Mouse (Mus musculus): Measurements from ENCODE around the gene Serpinb1c.
"Not testable (repeated sequence)": the region's sequence is repeated elsewhere in the genome, so short reads cannot be mapped to it uniquely, and the experiment has no call there.

Serpinb1c gene

GRCm38 (mm10) chr13:32898111-32898510, at the start of gene Serpinb1c:
Gene Serpinb1c (minus strand): TSS chr13:32898211.
- no peak for DNase-seq (ENCODE audit: low spot score)

DNA sequence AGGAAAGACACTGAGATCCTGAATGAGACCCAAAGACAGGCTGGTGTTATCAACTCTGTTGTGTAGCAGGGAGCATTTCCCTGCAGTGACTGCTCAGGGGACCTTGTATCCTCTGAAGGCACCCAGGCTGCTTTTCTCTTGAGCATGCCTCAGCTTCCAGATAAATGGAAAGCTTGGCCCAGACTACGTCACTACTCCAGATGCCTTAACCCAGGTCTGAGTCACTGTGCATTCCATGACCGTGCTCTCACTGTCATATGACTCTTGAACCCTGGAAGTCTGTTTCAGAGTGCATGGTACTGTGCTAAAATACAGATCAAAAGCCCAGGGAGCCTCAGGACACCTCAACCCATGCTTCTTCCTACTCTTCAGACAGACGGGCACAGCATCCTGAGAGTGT, 41.2 kb upstream of the Serpinb1c start:
- not testable (repeated sequence) for DNase-seq (ENCODE audit: low spot score)

GRCm38 (mm10) chr13:32938275-32938674, 40.3 kb upstream of the Serpinb1c start:
- not testable (repeated sequence) for DNase-seq (ENCODE audit: low spot score)

DNA sequence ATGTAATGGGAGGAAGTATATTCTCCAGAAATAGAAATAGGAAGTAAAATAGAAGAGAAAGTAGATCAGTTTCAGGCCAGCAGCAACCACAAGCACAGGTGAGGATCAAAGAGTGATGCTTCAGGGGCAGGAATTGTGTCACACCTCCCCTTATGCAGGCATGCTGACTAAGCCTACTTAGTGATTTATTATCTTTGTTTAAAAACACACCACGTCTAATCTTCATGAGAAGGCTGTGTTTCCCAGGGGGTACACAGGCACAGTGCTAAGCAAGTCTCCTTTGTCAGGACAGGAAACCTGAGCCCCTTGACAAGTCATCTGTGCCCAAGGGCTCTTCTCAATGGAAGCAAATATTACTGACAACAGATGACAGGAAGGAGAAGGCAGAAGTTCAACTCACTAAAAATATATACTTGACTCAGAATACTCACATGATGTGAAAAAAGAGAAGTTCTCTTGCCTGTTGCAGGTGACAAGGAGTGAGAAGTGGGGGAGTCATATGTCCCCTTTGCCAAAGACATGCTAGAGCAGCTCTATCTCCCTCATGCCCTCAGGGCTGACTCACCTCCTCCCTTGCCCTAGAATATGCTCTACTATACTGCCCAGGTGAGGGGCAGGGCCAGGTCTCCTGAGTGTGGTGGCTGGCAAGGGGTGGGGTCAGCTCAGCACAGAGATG, 36.8 kb upstream of the Serpinb1c start:
- no peak for DNase-seq (ENCODE audit: low spot score)

GRCm38 (mm10) chr13:32929107-32929750, 31.2 kb upstream of the Serpinb1c start:
- DNase-seq (ENCODE audit: low spot score): no peak

- DNase-seq (ENCODE audit: low spot score): no peak
Measured at GRCm38 (mm10) chr13:32927241-32927640, 29.2 kb upstream of the Serpinb1c start.

DNA sequence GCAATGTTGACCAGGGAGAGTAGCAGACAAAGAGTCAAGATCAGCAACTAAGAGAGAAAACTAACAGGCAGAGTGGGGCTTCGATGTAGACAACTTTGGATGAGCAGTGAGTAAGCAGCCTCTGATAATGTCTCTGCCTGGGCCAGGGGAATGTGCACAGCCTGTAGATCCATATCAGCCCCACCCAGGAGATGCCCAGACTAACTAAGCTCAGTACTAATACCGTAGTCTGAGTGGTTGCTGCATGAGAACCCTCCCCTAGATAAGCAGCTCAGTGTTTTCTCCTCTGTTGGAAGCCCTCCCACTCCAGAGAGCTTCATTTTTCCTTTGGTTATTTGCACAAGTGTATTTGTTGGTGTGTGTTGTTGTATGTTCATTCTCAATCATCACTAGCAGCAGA, 28.6 kb upstream of the Serpinb1c start:
- DNase-seq (ENCODE audit: low spot score): no peak

DNA sequence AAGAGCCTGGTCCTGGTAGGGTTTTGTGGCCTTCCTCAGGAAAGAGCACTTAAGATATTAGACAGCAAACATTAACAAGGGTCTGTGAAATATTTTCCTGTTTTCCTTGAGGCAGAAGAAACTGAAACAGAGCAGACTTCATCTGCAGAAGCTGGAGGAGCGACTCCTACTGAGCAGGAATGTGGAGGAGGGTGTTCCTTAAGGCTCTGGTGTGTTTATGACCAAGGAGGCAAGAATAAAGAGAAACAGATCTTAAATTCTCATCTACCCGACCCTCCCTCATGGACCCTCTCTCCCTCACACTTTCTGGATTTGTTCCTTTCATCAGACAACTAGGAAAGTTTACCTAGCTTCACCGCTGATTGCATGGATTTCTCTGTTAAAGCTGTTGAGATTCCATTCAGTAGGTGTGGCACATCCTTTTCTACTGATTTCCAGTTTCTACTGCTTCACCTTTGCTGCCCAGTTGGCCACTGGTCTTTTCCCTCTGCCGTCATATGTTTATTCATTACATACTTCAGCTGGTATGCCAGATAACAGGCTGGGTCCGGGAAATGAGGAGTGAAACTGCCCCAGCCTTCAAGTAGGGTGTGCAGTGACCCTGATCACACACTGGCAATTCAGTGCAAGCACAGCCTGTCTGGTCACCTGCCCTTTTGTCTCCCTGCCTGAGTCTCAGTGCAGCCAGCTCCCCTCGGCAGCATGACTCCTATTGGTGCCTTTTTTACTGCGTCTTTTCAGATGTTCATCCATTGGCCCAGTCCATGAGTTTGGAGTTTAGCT, 26.8 kb upstream of the Serpinb1c start:
- no peak for DNase-seq (ENCODE audit: low spot score)

DNA sequence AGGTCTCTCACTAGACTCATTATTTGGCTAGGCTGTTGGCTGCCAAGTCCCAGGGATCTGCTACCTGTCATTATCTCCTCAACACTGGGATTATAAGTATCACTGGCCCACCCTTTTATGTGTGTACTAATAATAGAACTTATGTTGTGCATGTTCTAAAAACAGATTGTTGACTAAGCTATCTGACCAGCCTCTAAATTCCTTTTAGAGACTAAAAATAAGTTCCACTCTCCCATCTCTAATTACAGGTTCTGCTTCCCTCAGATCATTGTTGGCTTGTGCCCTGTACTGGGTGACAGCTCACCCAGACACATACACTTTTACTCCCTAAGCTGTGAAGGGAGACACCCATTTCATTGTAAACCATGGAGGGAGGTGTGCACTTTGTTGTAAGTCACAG, 24.6 kb upstream of the Serpinb1c start:
- no peak for DNase-seq (ENCODE audit: low spot score)

DNA sequence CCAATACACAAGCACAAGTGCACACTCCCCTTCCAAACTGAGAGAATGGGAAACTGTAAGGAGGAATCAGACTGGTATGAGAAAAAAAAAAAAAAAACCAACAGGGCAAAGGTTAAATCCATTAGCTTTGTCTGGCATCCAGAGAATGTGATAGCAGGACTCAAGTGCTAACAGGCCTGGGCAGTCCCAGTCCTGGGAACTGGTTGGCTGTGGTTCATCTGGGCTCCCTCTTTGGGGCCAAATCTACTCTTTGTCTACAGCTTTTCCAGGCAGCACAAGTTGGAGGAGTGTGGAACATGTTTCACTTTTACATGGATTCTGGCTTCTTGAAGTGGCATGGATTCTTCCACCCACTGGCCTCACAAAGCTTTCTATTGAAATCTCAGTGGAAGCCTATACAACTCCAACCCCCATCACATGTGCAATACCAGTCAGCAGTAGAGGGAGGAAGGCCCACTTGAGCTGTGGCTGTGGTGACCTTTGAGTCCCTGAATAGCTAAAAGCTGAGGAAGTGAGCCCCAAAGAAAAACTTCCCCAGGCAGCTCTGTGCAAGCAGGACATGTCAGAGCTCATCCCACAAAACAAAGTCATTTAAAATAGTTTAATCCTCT, 14.9 kb upstream of the Serpinb1c start:
- DNase-seq (ENCODE audit: low spot score): no peak

DNA sequence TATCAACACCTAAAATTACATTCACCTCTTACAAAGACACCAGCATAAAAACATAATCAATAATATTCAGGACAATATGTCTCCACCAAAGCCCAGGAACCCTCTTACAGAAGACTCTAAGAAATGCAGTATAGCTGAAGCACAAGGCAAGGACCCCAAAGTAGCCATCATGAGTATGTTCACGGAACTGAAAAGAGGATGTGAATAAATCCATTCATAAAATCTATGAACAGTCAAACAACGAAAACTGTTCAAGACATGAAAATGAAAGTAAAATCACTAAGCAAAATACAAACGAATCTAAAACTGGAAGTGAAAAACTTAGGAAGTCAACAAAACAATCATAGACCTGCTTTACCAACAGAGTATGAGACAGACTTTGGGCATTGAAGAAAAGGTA, 10.2 kb upstream of the Serpinb1c start:
- no peak for DNase-seq (ENCODE audit: low spot score)

DNA sequence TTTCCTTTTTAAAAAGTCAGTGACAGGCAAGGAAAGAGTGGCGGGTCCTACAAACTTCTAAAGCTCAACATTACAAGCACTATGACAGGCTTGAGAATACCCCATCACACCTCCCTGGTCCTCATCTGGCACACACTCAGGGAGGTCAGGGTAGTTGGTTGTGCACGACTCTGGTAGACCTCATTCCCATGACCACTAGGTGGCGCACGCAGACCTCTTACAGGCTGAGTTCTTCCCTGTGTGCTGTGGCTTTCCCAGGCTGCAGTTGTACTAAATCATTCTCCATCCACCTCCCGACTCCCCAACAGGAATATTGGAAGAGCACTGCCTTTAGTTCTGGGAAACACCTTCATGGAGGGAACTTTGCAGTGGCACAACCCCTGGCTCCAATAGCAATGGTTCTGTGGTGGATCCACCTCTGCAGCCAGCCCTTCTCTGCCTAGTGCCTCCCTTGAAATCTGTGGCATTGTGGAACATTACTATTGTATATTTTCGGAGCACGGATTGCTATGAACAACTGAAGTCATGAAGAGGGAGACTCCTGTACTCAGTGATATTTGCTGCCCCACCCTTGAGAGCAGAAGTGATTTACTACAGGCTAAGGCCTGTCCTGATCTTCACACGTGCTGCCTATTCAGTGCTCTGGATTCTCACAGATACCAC, 5.3 kb upstream of the Serpinb1c start:
- DNase-seq (ENCODE audit: low spot score): peak; percentile 97

DNA sequence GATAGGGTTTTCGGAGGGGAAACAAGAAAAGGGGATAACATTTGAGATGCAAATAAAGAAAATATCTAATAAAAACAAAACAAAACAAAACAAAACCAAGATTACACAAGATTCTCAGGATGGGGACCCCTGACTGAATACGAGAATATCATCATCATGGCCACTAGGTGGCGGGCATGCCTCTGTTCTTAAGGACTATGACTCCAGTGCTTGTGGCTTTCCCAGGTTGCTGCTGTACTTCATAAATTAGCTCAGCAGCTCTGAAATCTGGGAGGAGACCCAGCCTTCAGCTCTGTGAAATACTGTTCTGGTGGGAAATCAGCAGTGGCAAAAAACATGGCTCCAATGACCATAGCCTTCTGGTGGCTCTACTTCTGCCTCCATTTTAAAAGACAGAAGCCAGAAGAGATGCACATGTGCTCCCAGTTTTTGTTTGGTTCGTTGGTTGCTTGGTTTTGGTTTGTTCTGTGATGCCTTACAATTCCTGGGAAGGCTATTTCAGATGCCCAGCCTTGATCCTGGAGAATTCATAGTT, 4.5 kb upstream of the Serpinb1c start:
- peak; percentile 82 for DNase-seq (ENCODE audit: low spot score)

DNA sequence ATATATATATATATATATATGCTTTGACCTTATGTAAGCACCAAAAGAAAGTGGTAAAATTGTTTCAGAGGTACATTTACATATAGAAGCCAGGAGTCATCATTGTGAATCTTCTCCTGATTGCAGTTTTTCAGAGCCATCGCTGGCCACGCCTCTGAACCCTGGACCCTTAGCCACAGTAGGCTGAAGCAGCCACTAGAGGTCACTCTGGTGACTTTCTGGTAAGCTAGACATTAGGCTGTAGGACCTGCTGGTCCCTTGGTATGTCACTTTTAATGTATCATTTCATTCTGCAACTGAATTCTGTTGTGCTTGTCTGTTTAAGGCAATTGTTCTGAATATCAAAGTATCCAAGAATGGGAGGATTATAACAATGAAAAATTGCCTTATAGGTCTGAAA, 2.6 kb upstream of the Serpinb1c start:
- peak; percentile 62 for DNase-seq (ENCODE audit: low spot score)

DNA sequence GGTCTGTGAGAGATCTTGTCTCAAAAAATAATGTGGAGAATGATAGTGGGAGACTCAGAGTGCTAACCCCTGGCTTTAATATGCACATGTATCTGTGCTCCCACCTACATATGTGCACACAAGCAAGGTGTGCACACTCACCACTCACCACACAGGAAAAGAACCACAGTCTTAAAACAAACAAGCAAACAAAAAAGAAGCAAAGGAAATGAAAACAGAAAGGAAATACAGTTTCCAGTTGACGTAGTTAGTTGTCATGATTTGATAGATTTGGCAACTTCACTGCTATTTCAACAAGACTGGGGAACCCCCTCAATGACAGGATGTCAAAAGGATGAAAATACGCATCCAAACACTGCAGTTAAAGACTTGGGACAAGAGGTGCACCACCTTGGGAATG, 1.1 kb upstream of the Serpinb1c start:
- not testable (repeated sequence) for DNase-seq (ENCODE audit: low spot score)

DNA sequence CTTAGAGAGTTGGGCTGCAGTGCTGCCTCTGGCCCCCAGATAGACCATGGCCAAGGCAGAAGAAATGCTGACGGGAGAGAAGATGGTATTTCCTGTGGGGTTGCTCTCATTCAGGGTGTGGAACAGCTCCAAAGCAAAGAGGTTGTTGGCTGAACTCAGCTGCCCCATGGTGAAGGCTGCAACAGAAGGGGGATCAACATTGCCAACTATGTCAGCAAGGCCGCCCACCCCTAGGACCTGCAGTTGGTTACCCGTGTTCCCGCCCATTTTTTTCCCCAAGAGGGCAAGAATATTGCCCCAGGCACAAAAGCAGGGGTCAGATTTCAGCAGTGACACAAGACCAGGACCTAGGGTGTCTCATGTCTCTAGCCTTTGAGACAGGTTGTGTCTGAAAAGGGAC, 1.1 kb downstream of the Serpinb1c start:
- no peak for DNase-seq (ENCODE audit: low spot score)

DNA sequence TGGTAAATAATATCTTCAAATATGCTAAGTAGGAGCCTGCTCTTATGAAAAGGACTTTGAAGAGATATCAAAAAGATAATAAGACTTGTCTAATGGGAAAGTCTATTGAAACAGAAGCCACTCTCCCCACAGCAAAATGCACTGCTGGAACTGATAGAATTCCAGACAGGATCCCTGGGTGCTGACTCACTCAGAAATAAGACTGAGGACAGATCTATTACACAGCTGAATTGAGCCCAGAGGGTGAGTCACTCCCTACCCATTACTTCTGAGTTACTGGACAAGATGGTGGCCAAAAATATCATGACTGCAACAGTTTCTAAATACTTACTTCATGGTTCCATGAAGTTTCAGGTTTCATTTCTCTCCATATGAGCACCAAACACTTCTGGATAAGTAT, 13.3 kb downstream of the Serpinb1c start:
- no peak for DNase-seq (ENCODE audit: low spot score)

GRCm38 (mm10) chr13:32873862-32874261, 24.1 kb downstream of the Serpinb1c start:
- DNase-seq (ENCODE audit: low spot score): no peak

DNA sequence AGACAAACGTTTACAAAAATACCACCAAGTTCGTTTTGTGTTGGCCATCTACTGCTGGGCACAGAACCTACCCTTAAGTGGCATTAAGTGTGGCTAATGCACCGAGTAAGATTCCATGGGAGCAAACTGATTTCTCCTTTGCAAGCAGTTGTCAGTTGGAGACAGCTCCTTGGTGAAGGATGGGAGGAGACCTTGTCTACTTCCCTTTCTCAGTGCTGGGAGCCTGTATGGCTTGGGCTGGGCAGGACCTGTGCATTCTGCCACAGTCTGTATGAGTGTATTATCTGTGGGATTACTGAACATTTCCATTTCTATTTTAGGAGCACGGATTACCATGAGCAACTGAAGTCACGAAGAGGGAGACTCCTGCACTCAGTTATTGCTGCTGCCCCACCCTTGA, 29.2 kb downstream of the Serpinb1c start:
- DNase-seq (ENCODE audit: low spot score): no peak

DNA sequence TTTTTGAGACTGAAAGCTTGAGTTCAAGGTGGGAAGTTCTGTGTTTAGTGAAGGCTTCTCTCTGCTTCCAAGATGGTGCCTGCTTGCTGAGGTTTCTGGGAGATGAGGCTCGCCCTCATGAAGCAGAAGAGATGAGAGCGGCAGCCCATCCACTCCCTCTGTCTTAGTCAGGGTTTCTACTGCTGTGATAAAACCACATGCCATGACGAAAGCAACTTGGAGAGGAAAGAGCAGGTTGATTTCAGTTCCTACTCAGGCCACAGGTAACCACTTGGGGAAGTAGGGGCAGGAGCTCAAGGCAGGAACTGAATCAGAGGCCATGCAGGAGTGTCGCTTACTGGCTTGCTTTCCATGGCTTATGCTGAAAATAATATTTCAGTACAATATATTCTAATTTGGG, 29.8 kb downstream of the Serpinb1c start:
- DNase-seq (ENCODE audit: low spot score): not testable (repeated sequence)

DNA sequence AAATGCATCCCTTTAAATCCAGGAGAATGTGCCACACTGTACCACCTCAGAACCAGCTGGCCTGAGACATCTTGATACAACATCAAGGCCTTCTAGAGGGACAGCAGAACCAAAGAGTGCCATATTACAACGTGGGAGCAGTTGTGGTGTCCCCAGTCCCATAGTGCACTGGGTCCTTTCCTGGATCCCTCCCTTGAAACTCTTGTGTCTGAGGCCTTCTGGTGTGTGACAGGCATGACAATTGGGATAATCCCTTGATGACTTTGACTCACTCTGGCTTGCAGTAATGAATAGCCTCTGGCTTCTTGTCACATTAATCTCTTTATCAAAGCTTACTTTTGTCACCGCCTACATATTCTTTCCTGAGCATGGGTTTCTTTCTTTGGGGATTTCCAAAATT, 31.0 kb downstream of the Serpinb1c start:
- DNase-seq (ENCODE audit: low spot score): no peak

- peak; percentile 82 for DNase-seq (ENCODE audit: low spot score)
Measured at GRCm38 (mm10) chr13:32866484-32866883, 31.5 kb downstream of the Serpinb1c start.
